Mouse (Mus musculus): ENCODE results near the gene Zfp414.
"Not testable (repeated sequence)": the region's sequence is repeated elsewhere in the genome, so short reads cannot be mapped to it uniquely, and the experiment has no call there.

Zfp414 gene

GRCm38 (mm10) chr17:33628621-33629486 lies at the start of gene Zfp414:
TSS of gene Zfp414 (plus strand) at chr17:33629090.
- DNase-seq (ENCODE audit: low read depth, low spot score), result peak; percentile 95

GRCm38 (mm10) chr17:33584061-33584460 lies 44.8 kb upstream of the Zfp414 start:
- DNase-seq (ENCODE audit: low read depth, low spot score), result no peak

- DNase-seq (ENCODE audit: low read depth, low spot score), result no peak
Observed at GRCm38 (mm10) chr17:33586011-33586410, 42.9 kb upstream of the Zfp414 start.

- peak; percentile 17 for DNase-seq (ENCODE audit: low read depth, low spot score)
Observed at GRCm38 (mm10) chr17:33597271-33597670, 31.6 kb upstream of the Zfp414 start.

- no peak for DNase-seq (ENCODE audit: low read depth, low spot score)
Observed at GRCm38 (mm10) chr17:33598506-33598905, 30.4 kb upstream of the Zfp414 start.

- no peak for DNase-seq (ENCODE audit: low read depth, low spot score)
Observed at GRCm38 (mm10) chr17:33599836-33600475, 28.9 kb upstream of the Zfp414 start.

GRCm38 (mm10) chr17:33600831-33601230 lies 28.1 kb upstream of the Zfp414 start:
- DNase-seq (ENCODE audit: low read depth, low spot score), result no peak

- DNase-seq (ENCODE audit: low read depth, low spot score), result no peak
Observed at GRCm38 (mm10) chr17:33601947-33602346, 26.9 kb upstream of the Zfp414 start.

GRCm38 (mm10) chr17:33607273-33607672 lies 21.6 kb upstream of the Zfp414 start:
- no peak for DNase-seq (ENCODE audit: low read depth, low spot score)

GRCm38 (mm10) chr17:33610548-33610947 lies 18.3 kb upstream of the Zfp414 start:
- no peak for DNase-seq (ENCODE audit: low read depth, low spot score)

- not testable (repeated sequence) for DNase-seq (ENCODE audit: low read depth, low spot score)
Observed at GRCm38 (mm10) chr17:33613726-33614125, 15.2 kb upstream of the Zfp414 start.

- DNase-seq (ENCODE audit: low read depth, low spot score), result no peak
Observed at GRCm38 (mm10) chr17:33627281-33627680, 1.6 kb upstream of the Zfp414 start.

GRCm38 (mm10) chr17:33629487-33630125 lies 716 bp downstream of the Zfp414 start:
- DNase-seq (ENCODE audit: low read depth, low spot score), result no peak

GRCm38 (mm10) chr17:33630171-33630895 lies 1.4 kb downstream of the Zfp414 start:
- DNase-seq (ENCODE audit: low read depth, low spot score), result no peak

GRCm38 (mm10) chr17:33631236-33631635 lies 2.3 kb downstream of the Zfp414 start:
- no peak for DNase-seq (ENCODE audit: low read depth, low spot score)

- no peak for DNase-seq (ENCODE audit: low read depth, low spot score)
Observed at GRCm38 (mm10) chr17:33631796-33632195, 2.9 kb downstream of the Zfp414 start.

- no peak for DNase-seq (ENCODE audit: low read depth, low spot score)
Observed at GRCm38 (mm10) chr17:33637038-33637437, 8.1 kb downstream of the Zfp414 start.

- DNase-seq (ENCODE audit: low read depth, low spot score), result no peak
Observed at GRCm38 (mm10) chr17:33637516-33638276, 8.8 kb downstream of the Zfp414 start, which contains the start of gene Pram1. TSS of gene Pram1 (plus strand) at chr17:33638056.

- DNase-seq (ENCODE audit: low read depth, low spot score), result no peak
Observed at GRCm38 (mm10) chr17:33639743-33640142, 10.9 kb downstream of the Zfp414 start.

- no peak for DNase-seq (ENCODE audit: low read depth, low spot score)
Observed at GRCm38 (mm10) chr17:33644068-33644467, 15.2 kb downstream of the Zfp414 start.

- DNase-seq (ENCODE audit: low read depth, low spot score), result no peak
Observed at GRCm38 (mm10) chr17:33645073-33645472, 16.2 kb downstream of the Zfp414 start.
